ENCODE assay signal across 10 mouse cellular contexts in the genomic region with DNA sequence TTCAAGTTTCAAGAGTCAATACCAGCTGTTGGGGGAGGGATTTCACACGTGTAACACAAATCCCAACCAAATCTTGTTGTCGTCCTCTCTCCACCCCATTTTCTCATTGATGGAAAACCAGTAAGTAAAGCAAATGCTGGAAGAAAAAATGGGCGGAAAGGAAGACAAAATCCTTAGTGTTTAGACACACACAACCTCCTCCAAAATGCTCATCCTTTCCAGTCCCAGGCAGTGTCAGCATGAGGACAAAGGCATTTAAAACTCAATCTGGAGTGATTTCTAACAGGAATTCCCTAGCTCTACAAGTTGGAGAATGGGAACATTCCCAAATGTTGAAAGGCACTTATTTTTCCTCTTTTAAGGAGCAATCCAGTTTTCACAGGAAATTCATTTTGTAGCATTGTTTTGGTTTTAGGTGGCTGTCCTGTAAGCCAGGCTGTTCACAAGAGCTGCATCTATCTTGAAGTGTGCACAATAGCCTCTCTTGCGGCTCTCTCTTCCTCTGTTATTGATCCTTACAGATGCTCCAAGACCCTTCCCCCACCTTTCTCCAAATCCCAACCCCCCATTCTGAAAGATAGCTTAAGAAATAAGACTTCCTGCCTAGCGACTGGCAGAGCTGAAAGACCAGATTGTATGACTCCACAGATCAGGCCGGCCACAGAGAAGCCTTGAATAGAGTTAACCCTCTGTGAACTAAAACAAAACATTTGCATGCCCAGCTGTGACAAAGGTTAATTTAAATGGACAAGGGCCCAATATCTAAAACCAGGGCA.
DNase-seq lines count a peak whose midpoint lies in the region; ATAC-seq lines count a peak whose summit lies in the region.
"Had no signal": no experiment of that assay in that cellular context is flagged by ENCODE, and none has a peak within 500 bp of the region (broad histone marks: within the 10 kb centered on the region; RNA-seq: fewer than 3 reads in every experiment).

No protein-coding gene starts in this region.

- ATAC-seq in intestine, embryonic 14.5 days (replicated peaks; ENCODE audit: low FRiP score, low TSS enrichment, low read depth) = no peak
- no peak for ATAC-seq in intestine, embryonic 15.5 days
- ATAC-seq in midbrain, embryonic 14.5 days (ENCODE audit: low FRiP score, low TSS enrichment) = no peak
- ATAC-seq in erythroblast, adult 5-6 weeks (replicated peaks; ENCODE audit: low FRiP score, poor library complexity, severe bottlenecking) = no peak

- H3K4me2 ChIP-seq in intestine, embryonic 14.5 days (ENCODE audit: low read length) = peak overlapping the region; percentile 4; the same call in 1 of the 2 replicates
- no peak overlapping the region for H3K4me2 ChIP-seq in intestine, embryonic 15.5 days (replicated peaks)
- H3K4me2 ChIP-seq in midbrain, embryonic 14.5 days (ENCODE audit: low read length) = peak overlapping the region; percentile 5
- H3K4me2 ChIP-seq: embryonic facial prominence, embryonic 13.5 days had no signal

- no peaks in the 10 kb centered on the region for H3K36me3 ChIP-seq in intestine, embryonic 14.5 days (ENCODE audit: control insufficient read depth, insufficient read depth, low read length)
- no peaks in the 10 kb centered on the region for H3K36me3 ChIP-seq in intestine, embryonic 15.5 days
- no peaks in the 10 kb centered on the region for H3K36me3 ChIP-seq in hindbrain, embryonic 10.5 days
- no peaks in the 10 kb centered on the region for H3K36me3 ChIP-seq in midbrain, embryonic 14.5 days (ENCODE audit: control insufficient read depth, insufficient read depth, low read length)
- H3K36me3 ChIP-seq: embryonic facial prominence, embryonic 13.5 days had no signal

- peaks cover 16% of the 10 kb centered on the region; the same call in 1 of the 2 replicates for H3K4me1 ChIP-seq in intestine, embryonic 14.5 days (replicated peaks; ENCODE audit: control insufficient read depth, insufficient read depth, low read length)
- peaks cover 7% of the 10 kb centered on the region for H3K4me1 ChIP-seq in intestine, embryonic 15.5 days (replicated peaks)
- H3K4me1 ChIP-seq in hindbrain, embryonic 10.5 days (replicated peaks) = peaks cover 71% of the 10 kb centered on the region
- H3K4me1 ChIP-seq in midbrain, embryonic 14.5 days (ENCODE audit: control insufficient read depth, insufficient read depth, low read length) = peaks cover 16% of the 10 kb centered on the region

- no peaks in the 10 kb centered on the region for H3K9me3 ChIP-seq in intestine, embryonic 14.5 days (ENCODE audit: control insufficient read depth, low read length)
- no peaks in the 10 kb centered on the region for H3K9me3 ChIP-seq in intestine, embryonic 15.5 days
- no peaks in the 10 kb centered on the region for H3K9me3 ChIP-seq in hindbrain, embryonic 10.5 days
- H3K9me3 ChIP-seq in midbrain, embryonic 14.5 days (ENCODE audit: control insufficient read depth, low read length) = no peaks in the 10 kb centered on the region
- H3K9me3 ChIP-seq: embryonic facial prominence, embryonic 13.5 days had no signal

- WGBS in intestine, embryonic 14.5 days = 18% methylated on average over 6 of the region's 6 CpGs
- 15% methylated on average over 6 of the region's 6 CpGs for WGBS in intestine, embryonic 15.5 days
- WGBS in hindbrain, embryonic 10.5 days = 3% methylated on average over 6 of the region's 6 CpGs
- 2% methylated on average over 6 of the region's 6 CpGs for WGBS in midbrain, embryonic 14.5 days

- DNase-seq in intestine, embryonic 14.5 days (ENCODE audit: low spot score) = no peak
- DNase-seq in adipocyte (ENCODE audit: low spot score) = peak; percentile 47
- DNase-seq in hindbrain, embryonic 10.5 days (ENCODE audit: low spot score) = peak; percentile 58
- peak; percentile 58 for DNase-seq in midbrain, embryonic 14.5 days
- no peak for DNase-seq in ovary, postnatal 36 days (ENCODE audit: low spot score)
- DNase-seq in B cell, adult 2 months = no peak
- DNase-seq: kidney, adult 18-20 months had no signal

- no peak overlapping the region for H3K9ac ChIP-seq in intestine, embryonic 14.5 days (ENCODE audit: low read length)
- H3K9ac ChIP-seq in intestine, embryonic 15.5 days = no peak overlapping the region
- no peak overlapping the region for H3K9ac ChIP-seq in midbrain, embryonic 14.5 days (replicated peaks; ENCODE audit: low read length)
- H3K9ac ChIP-seq: embryonic facial prominence, embryonic 13.5 days had no signal

- H3K27ac ChIP-seq in intestine, embryonic 14.5 days (ENCODE audit: low read depth) = 0 out of 2 replicates have a peak overlapping the region, but pooled peaks have one; percentile 5
- H3K27ac ChIP-seq in intestine, embryonic 15.5 days = no peak overlapping the region
- peak overlapping the region; percentile 92 for H3K27ac ChIP-seq in hindbrain, embryonic 10.5 days
- peak overlapping the region; percentile 53 for H3K27ac ChIP-seq in midbrain, embryonic 14.5 days (replicated peaks; ENCODE audit: low read depth, low read length)
- H3K27ac ChIP-seq: embryonic facial prominence, embryonic 13.5 days had no signal

- H3K4me3 ChIP-seq in intestine, embryonic 14.5 days (ENCODE audit: low read depth, low read length) = no peak overlapping the region
- no peak overlapping the region for H3K4me3 ChIP-seq in intestine, embryonic 15.5 days (replicated peaks)
- peak overlapping the region; percentile 44 for H3K4me3 ChIP-seq in hindbrain, embryonic 10.5 days
- no peak overlapping the region for H3K4me3 ChIP-seq in midbrain, embryonic 14.5 days (replicated peaks; ENCODE audit: low read depth, low read length)
- H3K4me3 ChIP-seq: embryonic facial prominence, embryonic 13.5 days had no signal

- no peaks in the 10 kb centered on the region for H3K27me3 ChIP-seq in intestine, embryonic 14.5 days (replicated peaks; ENCODE audit: control insufficient read depth, insufficient read depth, low read length)
- H3K27me3 ChIP-seq in intestine, embryonic 15.5 days (replicated peaks) = no peaks in the 10 kb centered on the region
- H3K27me3 ChIP-seq in hindbrain, embryonic 10.5 days (ENCODE audit: insufficient read depth, poor library complexity, severe bottlenecking) = no peaks in the 10 kb centered on the region
- no peaks in the 10 kb centered on the region for H3K27me3 ChIP-seq in midbrain, embryonic 14.5 days (ENCODE audit: control insufficient read depth, insufficient read depth, low read length)
- H3K27me3 ChIP-seq: embryonic facial prominence, embryonic 13.5 days had no signal

Comparison
In these comparisons a context has a peak if more than half of its experiments do, and no peak if none do; other contexts are left out.
1. DNase-seq: peak in adipocyte (single experiment), hindbrain, embryonic 10.5 days (single experiment) and midbrain, embryonic 14.5 days (single experiment); none in intestine, embryonic 14.5 days (single experiment), ovary, postnatal 36 days (single experiment) and B cell, adult 2 months (0 of 2).